Mouse (Mus musculus): ENCODE results near the gene Pcp4l1. TPM values are rescaled to one million over a fixed set of nuclear protein-coding genes. Genes with fewer than 3 reads are reported as not detected.

Gene Pcp4l1
- 6.4 and 7.7 TPM in 2 replicates for polyA plus RNA-seq (2012; rRNA removed)

GRCm38 (mm10) chr1:171195887-171196397 is at the start of gene Pcp4l1:
Gene Pcp4l1 (minus strand): TSS chr1:171196268.

GRCm38 (mm10) chr1:171234126-171234525 is 38.1 kb upstream of the Pcp4l1 start, which contains the start of gene Fcer1g:
Gene Fcer1g (minus strand): TSS chr1:171234365.

GRCm38 (mm10) chr1:171224857-171225256 is 28.8 kb upstream of the Pcp4l1 start, which contains the start of gene Apoa2:
Gene Apoa2 (plus strand): TSS chr1:171225054.

GRCm38 (mm10) chr1:171222238-171223155 is 26.4 kb upstream of the Pcp4l1 start, which contains the start of gene Tomm40l:
Gene Tomm40l (minus strand): TSS chr1:171222514.

GRCm38 (mm10) chr1:171213801-171214496 is 17.9 kb upstream of the Pcp4l1 start, which contains the start of gene Nr1i3:
Gene Nr1i3 (plus strand): TSS chr1:171213970.

GRCm38 (mm10) chr1:171149974-171150760 is 45.9 kb downstream of the Pcp4l1 start, which contains the start of the genes Sdhc and Mpz:
Gene Sdhc (minus strand): TSS chr1:171150603.
Gene Mpz (plus strand): TSS chr1:171150711.

Other genes with a start within 250 kb of the Pcp4l1 start
- 15.1 and 16.6 TPM in 2 replicates for gene Fcgr2b, start 219.7 kb downstream of the Pcp4l1 start, polyA plus RNA-seq (2012; rRNA removed)
- gene Fcgr4, start 177.3 kb downstream of the Pcp4l1 start, polyA plus RNA-seq (2012; rRNA removed): 14.2 and 16.1 TPM in 2 replicates
- 39.4 and 40.8 TPM in 2 replicates for gene Fcgr3, start 131.3 kb downstream of the Pcp4l1 start, polyA plus RNA-seq (2012; rRNA removed)
- gene Cfap126, start 82.3 kb downstream of the Pcp4l1 start, polyA plus RNA-seq (2012; rRNA removed): 2.9 and 3.3 TPM in 2 replicates
- gene Sdhc, start 45.7 kb downstream of the Pcp4l1 start, polyA plus RNA-seq (2012; rRNA removed): 184 and 192 TPM in 2 replicates
- 0.12 and 0.14 TPM in 2 replicates for gene Mpz, start 45.6 kb downstream of the Pcp4l1 start, polyA plus RNA-seq (2012; rRNA removed)
- 22.1 and 22.4 TPM in 2 replicates for gene Nr1i3, start 17.7 kb upstream of the Pcp4l1 start, polyA plus RNA-seq (2012; rRNA removed)
- 8.5 and 9.6 TPM in 2 replicates for gene Tomm40l, start 26.2 kb upstream of the Pcp4l1 start, polyA plus RNA-seq (2012; rRNA removed)
- 8,837 and 9,746 TPM in 2 replicates for gene Apoa2, start 28.8 kb upstream of the Pcp4l1 start, polyA plus RNA-seq (2012; rRNA removed)
- 137 and 142 TPM in 2 replicates for gene Fcer1g, start 38.1 kb upstream of the Pcp4l1 start, polyA plus RNA-seq (2012; rRNA removed)
- 0.38 and 0.57 TPM in 2 replicates for gene Adamts4, start 54.2 kb upstream of the Pcp4l1 start, polyA plus RNA-seq (2012; rRNA removed)
- gene Ndufs2, start 55.1 kb upstream of the Pcp4l1 start, polyA plus RNA-seq (2012; rRNA removed): 88.9 and 92.7 TPM in 2 replicates
- gene B4galt3, start 74.1 kb upstream of the Pcp4l1 start, polyA plus RNA-seq (2012; rRNA removed): 16.3 and 19.1 TPM in 2 replicates
- gene Ppox, start 84.9 kb upstream of the Pcp4l1 start, polyA plus RNA-seq (2012; rRNA removed): 93.0 and 104 TPM in 2 replicates
- gene Usp21, start 91.7 kb upstream of the Pcp4l1 start, polyA plus RNA-seq (2012; rRNA removed): 16.0 and 16.9 TPM in 2 replicates
- gene Ufc1, start 98.8 kb upstream of the Pcp4l1 start, polyA plus RNA-seq (2012; rRNA removed): 23.6 and 24.6 TPM in 2 replicates
- 20.5 and 20.8 TPM in 2 replicates for gene Dedd, start 132.9 kb upstream of the Pcp4l1 start, polyA plus RNA-seq (2012; rRNA removed)
- gene Nit1, start 149.4 kb upstream of the Pcp4l1 start, polyA plus RNA-seq (2012; rRNA removed): 59.7 and 61.3 TPM in 2 replicates
- 28.2 and 36.2 TPM in 2 replicates for gene Pfdn2, start 149.4 kb upstream of the Pcp4l1 start, polyA plus RNA-seq (2012; rRNA removed)
- 0.13 and 0.22 TPM in 2 replicates for gene Klhdc9, start 164.5 kb upstream of the Pcp4l1 start, polyA plus RNA-seq (2012; rRNA removed)
- 0.38 and 0.41 TPM in 2 replicates for gene Nectin4, start 173.8 kb upstream of the Pcp4l1 start, polyA plus RNA-seq (2012; rRNA removed)
- gene Arhgap30, start 192.7 kb upstream of the Pcp4l1 start, polyA plus RNA-seq (2012; rRNA removed): 6.1 and 6.7 TPM in 2 replicates
- 22.7 and 23.6 TPM in 2 replicates for gene Usf1, start 215.0 kb upstream of the Pcp4l1 start, polyA plus RNA-seq (2012; rRNA removed)
- 4.3 and 5.4 TPM in 2 replicates for gene Tstd1, start 222.6 kb upstream of the Pcp4l1 start, polyA plus RNA-seq (2012; rRNA removed)
- gene F11r, start 241.3 kb upstream of the Pcp4l1 start, polyA plus RNA-seq (2012; rRNA removed): 32.6 and 33.7 TPM in 2 replicates

Measured in liver, embryonic 18 days (tissue).